Mouse (Mus musculus) kidney, adult 9 months (tissue): ENCODE data around the gene Krtap1-5.
"Not testable (repeated sequence)": the region's sequence is repeated elsewhere in the genome, so short reads cannot be mapped to it uniquely, and the experiment has no call there.

Source experiments
- DNase-seq: peaks from one replicate; pipeline ENCODE4 v3.0.0; 2022

Gene Krtap1-5

GRCm38 (mm10) chr11:99580636-99581035 is at the start of gene Krtap1-5:
Gene Krtap1-5, minus strand, starts transcription at chr11:99581016.
- DNase-seq: no peak

GRCm38 (mm10) chr11:99628138-99628537 is 47.3 kb upstream of the Krtap1-5 start, which contains the start of gene Krtap4-1:
Gene Krtap4-1, minus strand, starts transcription at chr11:99628238.
- no peak for DNase-seq

- DNase-seq: no peak
These were observed 39.5 kb upstream of the Krtap1-5 start, which contains the start of gene Gm11562 for GRCm38 (mm10) chr11:99620335-99620734. Gene Gm11562, minus strand, starts transcription at chr11:99620435.

- no peak for DNase-seq
These were observed 34.1 kb upstream of the Krtap1-5 start, which contains the start of gene Krtap2-4 for GRCm38 (mm10) chr11:99614796-99615363. Gene Krtap2-4, minus strand, starts transcription at chr11:99614846.

GRCm38 (mm10) chr11:99610089-99610488 is 29.3 kb upstream of the Krtap1-5 start, which contains the start of gene Gm11937:
Gene Gm11937, minus strand, starts transcription at chr11:99610189.
- not testable (repeated sequence) for DNase-seq

- DNase-seq: no peak
These were observed 28.3 kb upstream of the Krtap1-5 start for GRCm38 (mm10) chr11:99609126-99609525.

GRCm38 (mm10) chr11:99603208-99603607 is 22.4 kb upstream of the Krtap1-5 start, which contains the start of gene Gm11938:
Gene Gm11938, minus strand, starts transcription at chr11:99603308.
- DNase-seq: not testable (repeated sequence)

- not testable (repeated sequence) for DNase-seq
These were observed 16.9 kb upstream of the Krtap1-5 start, which contains the start of gene Krtap9-3 for GRCm38 (mm10) chr11:99597742-99598141. Gene Krtap9-3, minus strand, starts transcription at chr11:99598105.

- DNase-seq: no peak
These were observed 10.2 kb upstream of the Krtap1-5 start, which contains the start of gene Krtap1-3 for GRCm38 (mm10) chr11:99590981-99591380. Gene Krtap1-3, minus strand, starts transcription at chr11:99591339.

GRCm38 (mm10) chr11:99585096-99585495 is 4.3 kb upstream of the Krtap1-5 start:
- no peak for DNase-seq

GRCm38 (mm10) chr11:99583245-99583704 is 2.5 kb upstream of the Krtap1-5 start, which contains the start of gene Krtap1-4:
Gene Krtap1-4, minus strand, starts transcription at chr11:99583654.
- DNase-seq: no peak

GRCm38 (mm10) chr11:99581564-99581963 is 748 bp upstream of the Krtap1-5 start:
- DNase-seq: no peak

- DNase-seq: no peak
These were observed 235 bp upstream of the Krtap1-5 start for GRCm38 (mm10) chr11:99581051-99581450.

- DNase-seq: peak; percentile 61
These were observed 6.7 kb downstream of the Krtap1-5 start for GRCm38 (mm10) chr11:99574106-99574505.

GRCm38 (mm10) chr11:99573164-99573563 is 7.7 kb downstream of the Krtap1-5 start:
- no peak for DNase-seq

GRCm38 (mm10) chr11:99566530-99566929 is 14.3 kb downstream of the Krtap1-5 start, which contains the start of gene Krtap3-1:
Gene Krtap3-1, minus strand, starts transcription at chr11:99566630.
- DNase-seq: no peak

GRCm38 (mm10) chr11:99562580-99562979 is 18.2 kb downstream of the Krtap1-5 start:
- DNase-seq: no peak

- no peak for DNase-seq
These were observed 21.4 kb downstream of the Krtap1-5 start, which contains the start of gene Gm11939 for GRCm38 (mm10) chr11:99559366-99559765. Gene Gm11939, minus strand, starts transcription at chr11:99559466.

- DNase-seq: peak; percentile 6
These were observed 22.7 kb downstream of the Krtap1-5 start for GRCm38 (mm10) chr11:99557976-99558745.

- DNase-seq: no peak
These were observed 24.1 kb downstream of the Krtap1-5 start, which contains the start of gene Krtap3-2 for GRCm38 (mm10) chr11:99556753-99557152. Gene Krtap3-2, minus strand, starts transcription at chr11:99556853.

- no peak for DNase-seq
These were observed 24.6 kb downstream of the Krtap1-5 start for GRCm38 (mm10) chr11:99556195-99556594.

- DNase-seq: no peak
These were observed 30.1 kb downstream of the Krtap1-5 start, which contains the start of gene Krtap3-3 for GRCm38 (mm10) chr11:99550765-99551164. Gene Krtap3-3, minus strand, starts transcription at chr11:99550865.

GRCm38 (mm10) chr11:99547892-99548291 is 32.9 kb downstream of the Krtap1-5 start:
- no peak for DNase-seq
